In genomic region chr10:127676691-127677548, GRCm38 (mm10) we compare ENCODE assay signal across 1 mouse cellular context.
TF ChIP-seq lines count a peak whose summit lies in the region.

No protein-coding gene starts in this region.

TF ChIP-seq in CH12.LX, 34 proteins besides CTCF, POLR2A, EP300 and RAD21:
- TF ChIP-seq MAX (IDR thresholded peaks at IDR 0.05; ENCODE audit: low read length) (peak; percentile 75; the same call in 1 of the 2 replicates), HCFC1 (IDR thresholded peaks at IDR 0.05; ENCODE audit: low read depth, low read length) (peak; percentile 85), BHLHE40 (IDR thresholded peaks at IDR 0.05; ENCODE audit: low read depth, low read length) (peak; percentile 62), SIN3A (IDR thresholded peaks at IDR 0.05; ENCODE audit: low read length) (peak; percentile 95), JUN (IDR thresholded peaks at IDR 0.05; ENCODE audit: insufficient read depth, low read depth, low read length) (no peak), MXI1 (IDR thresholded peaks at IDR 0.05; ENCODE audit: low read depth, low read length) (peak; percentile 71), MAZ (IDR thresholded peaks at IDR 0.05; ENCODE audit: low read depth, low read length) (peak; percentile 97), MYC (IDR thresholded peaks at IDR 0.05; ENCODE audit: low read depth, low read length) (no peak), ZNF384 (IDR thresholded peaks at IDR 0.05; ENCODE audit: low read depth, low read length) (no peak), NELFE (IDR thresholded peaks at IDR 0.05; ENCODE audit: low read depth, low read length) (peak; percentile 57; the same call in 1 of the 2 replicates), RCOR1 (conservative IDR thresholded peaks at IDR 0.05; ENCODE audit: low read depth, low read length) (no peak), KAT2A (IDR thresholded peaks at IDR 0.05; ENCODE audit: insufficient replicate concordance, low read length) (peak; percentile 56; the same call in 1 of the 2 replicates), TBP (conservative IDR thresholded peaks at IDR 0.05; ENCODE audit: low read depth, low read length) (peak; percentile 83), MEF2A (IDR thresholded peaks at IDR 0.05; ENCODE audit: borderline replicate concordance, low read depth, low read length) (peak; percentile 8; the same call in 1 of the 2 replicates), USF2 (conservative IDR thresholded peaks at IDR 0.05; ENCODE audit: low read depth, low read length) (no peak), CHD2 (IDR thresholded peaks at IDR 0.05; ENCODE audit: low read length) (peak; percentile 67), JUND (conservative IDR thresholded peaks at IDR 0.05; ENCODE audit: low read depth, low read length) (no peak), E2F4 (IDR thresholded peaks at IDR 0.05; ENCODE audit: insufficient replicate concordance, low read depth, low read length) (peak; percentile 80; the same call in 1 of the 2 replicates), MAFK (IDR thresholded peaks at IDR 0.05; ENCODE audit: insufficient replicate concordance, low read length) (no peak), ELF1 (IDR thresholded peaks at IDR 0.05; ENCODE audit: low read depth, low read length) (peak; percentile 80), PAX5 (IDR thresholded peaks at IDR 0.05; ENCODE audit: low read length) (no peak), TCF12 (IDR thresholded peaks at IDR 0.05; ENCODE audit: low read depth, low read length) (0 out of 2 replicates have a peak, but pooled peaks have one; percentile 40), IRF4 (IDR thresholded peaks at IDR 0.05; ENCODE audit: low read depth, low read length) (no peak), USF1 (IDR thresholded peaks at IDR 0.05; ENCODE audit: low read depth, low read length) (no peak), POLR2AphosphoS2 (IDR thresholded peaks at IDR 0.05; ENCODE audit: low read depth, low read length) (no peak), ZC3H11A (IDR thresholded peaks at IDR 0.05; ENCODE audit: low read depth, low read length) (no peak), UBTF (IDR thresholded peaks at IDR 0.05; ENCODE audit: low read depth, low read length) (peak; percentile 6; the same call in 1 of the 2 replicates), ZMIZ1 (IDR thresholded peaks at IDR 0.05; ENCODE audit: low read depth, low read length) (0 out of 2 replicates have a peak, but pooled peaks have one; percentile 49), CHD1 (IDR thresholded peaks at IDR 0.05; ENCODE audit: low read depth, low read length) (no peak)
